Mouse (Mus musculus) E14TG2a.4 (cell line): ENCODE measurements around the gene Ntrk3.

Experiments
- H3K27me3 ChIP-seq: 2 replicates; pipeline ENCODE4 v1.6.1; 2014; ENCODE audit warnings: low read length, control low read depth; ENCODE audit not compliant: insufficient read depth
- H3K36me3 ChIP-seq: 2 replicates; pipeline ENCODE4 v1.6.1; 2014; ENCODE audit warnings: low read length, control low read depth; ENCODE audit not compliant: insufficient read depth
- H3K4me1 ChIP-seq: replicated peaks from 2 replicates; pipeline ENCODE4 v1.6.1; 2014; ENCODE audit warnings: low read depth, low read length, control low read depth
- H3K4me3 ChIP-seq: replicated peaks from 2 replicates; pipeline ENCODE4 v1.5.1; 2014; ENCODE audit warnings: mild to moderate bottlenecking, low read length
- H3K9me3 ChIP-seq: 2 replicates; pipeline ENCODE4 v1.6.1; 2014; ENCODE audit warnings: low read length, control low read depth
- CTCF ChIP-seq: conservative IDR thresholded peaks from 2 replicates; pipeline ENCODE4 v1.5.1; 2014; ENCODE audit warnings: low read length
- NANOG ChIP-seq: IDR thresholded peaks from 2 replicates; pipeline ENCODE4 v1.6.1; 2014; ENCODE audit warnings: borderline replicate concordance, low read length, mixed read lengths
- POU5F1 ChIP-seq: IDR thresholded peaks from 2 replicates; pipeline ENCODE4 v1.6.1; 2014; ENCODE audit warnings: low read length, borderline replicate concordance

The Ntrk3 gene

DNA sequence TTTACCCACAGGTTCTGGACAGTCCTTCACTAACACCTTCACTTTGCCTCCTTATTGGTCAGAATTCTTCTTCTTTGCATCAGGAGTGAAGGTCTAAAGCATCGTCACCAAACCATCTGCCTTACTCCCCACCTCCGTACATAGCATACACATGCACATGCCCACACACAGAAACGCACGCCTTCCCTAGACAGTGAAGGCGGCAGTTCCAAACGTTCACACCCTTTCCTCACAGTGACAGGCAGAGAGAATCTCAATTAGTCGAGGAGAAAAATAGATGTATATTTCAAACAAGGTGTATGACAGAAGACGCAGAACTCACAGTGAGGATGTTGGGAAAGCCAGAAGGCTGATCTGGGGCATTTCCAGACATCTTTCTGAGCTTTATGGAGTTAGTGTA lies 6.4 kb downstream of the Ntrk3 start:
- TF ChIP-seq NANOG: no peak
- no peak for TF ChIP-seq POU5F1
- TF ChIP-seq CTCF: no peak
- Histone ChIP-seq H3K27me3 (no peaks in the 10 kb centered on the region), H3K36me3 (no peaks in the 10 kb centered on the region), H3K9me3 (no peaks in the 10 kb centered on the region), H3K4me3 (no peak overlapping the region), H3K4me1 (no peaks in the 10 kb centered on the region)

GRCm38 (mm10) chr7:78724591-78724990 lies 13.2 kb downstream of the Ntrk3 start:
- no peak overlapping the region for H3K4me3 ChIP-seq
- no peaks in the 10 kb centered on the region for H3K9me3 ChIP-seq
- H3K36me3 ChIP-seq: no peaks in the 10 kb centered on the region
- TF ChIP-seq NANOG (no peak), POU5F1 (no peak), CTCF (no peak)
- no peaks in the 10 kb centered on the region for H3K4me1 ChIP-seq
- no peaks in the 10 kb centered on the region for H3K27me3 ChIP-seq

GRCm38 (mm10) chr7:78722051-78722450 lies 15.8 kb downstream of the Ntrk3 start:
- H3K4me1 ChIP-seq: no peaks in the 10 kb centered on the region
- TF ChIP-seq NANOG (no peak), CTCF (no peak), POU5F1 (no peak)
- no peaks in the 10 kb centered on the region for H3K27me3 ChIP-seq
- H3K36me3 ChIP-seq: no peaks in the 10 kb centered on the region
- H3K9me3 ChIP-seq: no peaks in the 10 kb centered on the region
- no peak overlapping the region for H3K4me3 ChIP-seq

GRCm38 (mm10) chr7:78720989-78721816 lies 16.6 kb downstream of the Ntrk3 start:
- no peak for TF ChIP-seq CTCF
- TF ChIP-seq NANOG: no peak
- TF ChIP-seq POU5F1: no peak
- Histone ChIP-seq H3K4me3 (no peak overlapping the region), H3K9me3 (no peaks in the 10 kb centered on the region), H3K27me3 (no peaks in the 10 kb centered on the region), H3K36me3 (no peaks in the 10 kb centered on the region), H3K4me1 (no peaks in the 10 kb centered on the region)

DNA sequence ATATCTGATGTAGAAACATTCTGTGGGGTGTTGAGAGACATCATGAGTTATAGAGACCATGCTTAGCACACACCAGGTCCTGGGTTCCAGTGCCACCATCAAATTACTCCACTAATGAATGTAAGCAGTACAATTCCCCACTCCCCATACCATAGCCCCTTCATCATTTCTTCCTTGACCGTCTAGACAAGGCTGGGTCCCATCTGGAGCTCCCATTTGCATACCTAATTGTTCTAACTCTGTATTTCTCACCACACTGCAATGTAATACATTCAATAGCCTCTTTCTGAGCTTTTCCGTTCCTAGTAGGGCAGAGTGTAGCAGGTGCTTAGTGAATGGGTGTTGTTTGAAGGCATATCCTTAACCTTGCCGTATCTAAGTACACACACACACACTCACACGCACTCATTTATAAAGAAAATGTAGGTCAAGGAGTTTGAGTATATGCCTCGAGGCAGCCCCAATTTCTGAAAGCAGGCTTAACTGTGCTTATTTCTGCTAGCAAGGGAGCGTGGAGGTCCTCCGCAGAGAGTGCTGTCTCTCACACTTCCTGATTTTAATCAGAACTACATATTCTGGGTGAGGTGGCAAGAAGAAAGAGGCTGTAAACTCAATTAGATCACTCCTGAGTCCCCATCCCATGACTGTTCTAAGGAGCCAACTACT lies 17.9 kb downstream of the Ntrk3 start:
- H3K36me3 ChIP-seq: no peaks in the 10 kb centered on the region
- no peaks in the 10 kb centered on the region for H3K27me3 ChIP-seq
- H3K4me3 ChIP-seq: no peak overlapping the region
- H3K4me1 ChIP-seq: no peaks in the 10 kb centered on the region
- no peak for TF ChIP-seq POU5F1
- no peak for TF ChIP-seq CTCF
- no peak for TF ChIP-seq NANOG
- H3K9me3 ChIP-seq: no peaks in the 10 kb centered on the region

- Histone ChIP-seq H3K4me3 (no peak overlapping the region), H3K36me3 (no peaks in the 10 kb centered on the region), H3K27me3 (no peaks in the 10 kb centered on the region), H3K4me1 (no peaks in the 10 kb centered on the region), H3K9me3 (no peaks in the 10 kb centered on the region)
- TF ChIP-seq NANOG (no peak), POU5F1 (no peak), CTCF (no peak)
Measured at GRCm38 (mm10) chr7:78719117-78719516, 18.7 kb downstream of the Ntrk3 start.

DNA sequence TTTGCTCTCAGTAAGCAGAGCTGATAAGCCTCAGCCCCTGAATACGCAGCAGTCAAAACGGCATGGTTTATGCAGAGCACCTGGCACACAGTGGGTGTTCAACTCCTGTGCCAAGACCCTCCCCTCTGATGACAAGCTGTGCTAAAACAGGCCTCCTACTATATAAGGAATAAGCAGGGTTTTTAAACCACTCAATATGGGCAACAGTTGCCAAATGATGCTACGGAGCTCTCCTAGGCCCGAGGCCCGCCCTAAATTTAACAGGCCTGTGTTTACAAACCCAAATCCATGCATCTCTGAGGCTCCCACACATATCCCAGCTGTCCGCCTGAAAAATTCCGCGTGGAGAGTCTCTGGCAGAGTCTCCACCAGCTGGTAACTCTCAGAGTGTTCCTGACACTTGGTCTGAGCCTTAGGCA lies 19.6 kb downstream of the Ntrk3 start:
- H3K36me3 ChIP-seq: no peaks in the 10 kb centered on the region
- H3K4me3 ChIP-seq: no peak overlapping the region
- TF ChIP-seq CTCF (no peak), POU5F1 (no peak)
- no peaks in the 10 kb centered on the region for H3K27me3 ChIP-seq
- no peaks in the 10 kb centered on the region for H3K4me1 ChIP-seq
- no peaks in the 10 kb centered on the region for H3K9me3 ChIP-seq

DNA sequence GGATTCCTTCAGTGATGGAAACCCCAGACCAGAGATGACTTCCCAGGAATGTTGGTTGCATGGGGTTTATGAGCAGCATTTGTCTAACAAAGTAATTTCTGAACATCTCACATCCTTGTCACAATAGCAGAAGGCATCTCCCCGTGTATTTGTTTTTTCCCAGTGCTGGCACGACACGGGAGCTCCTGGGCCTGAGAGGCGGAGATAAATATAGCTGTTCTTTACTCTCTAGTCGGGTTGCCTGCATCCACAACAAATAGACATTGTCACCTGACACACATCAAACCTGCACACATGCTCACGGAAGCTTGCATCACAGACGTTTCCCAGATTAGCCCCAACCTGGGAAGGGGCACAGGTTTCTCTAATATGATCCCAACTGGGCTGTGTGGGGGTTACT lies 30.1 kb downstream of the Ntrk3 start:
- no peaks in the 10 kb centered on the region; the same call in 1 of the 2 replicates for H3K9me3 ChIP-seq
- TF ChIP-seq POU5F1 (no peak), NANOG (no peak), CTCF (no peak)
- no peaks in the 10 kb centered on the region for H3K36me3 ChIP-seq
- H3K27me3 ChIP-seq: no peaks in the 10 kb centered on the region; the same call in 1 of the 2 replicates
- no peak overlapping the region for H3K4me3 ChIP-seq
- no peaks in the 10 kb centered on the region for H3K4me1 ChIP-seq
